Mouse (Mus musculus): ENCODE measurements at regions not wholly inside any gene's neighbourhood (a gene's known extent, or its start where the extent isn't known, plus 50 kb on each side); places are given as distances from the start of the nearest gene placed in this dataset.

- TF ChIP-seq POLR2AphosphoS5 (IDR thresholded peaks at IDR 0.05; ENCODE audit: insufficient replicate concordance, low read depth, low read length) = no peak
- no peak for TF ChIP-seq GATA2 (IDR thresholded peaks at IDR 0.05; ENCODE audit: borderline replicate concordance, low read depth, low read length)
- TF ChIP-seq GATA1 (IDR thresholded peaks at IDR 0.05; ENCODE audit: borderline replicate concordance, low read length) = no peak
These were observed 847.7 kb downstream of the Diaph3 start for GRCm38 (mm10) chr14:86293371-86293770.
